Mouse (Mus musculus) forebrain, embryonic 15.5 days (tissue): ENCODE results near the gene Prlhr. TPM values are rescaled to one million over a fixed set of nuclear protein-coding genes. Genes with fewer than 3 reads are reported as not detected.

ENCODE experiments used
- ATAC-seq: fragments of 200-750 bp; cut with Nextera tagmentation; replicated peaks from 2 replicates; pipeline ENCODE4 v1.8.0; 2017; ENCODE audit warnings: mild to moderate bottlenecking, moderate TSS enrichment, moderate library complexity
- H3K27ac ChIP-seq: fragments of 300-500 bp; sonication (generic); replicated peaks from 2 replicates; pipeline ENCODE4 v1.5.1; 2015; ENCODE audit warnings: mild to moderate bottlenecking, inconsistent platforms
- H3K27me3 ChIP-seq: fragments of 300-500 bp; sonication (generic); 2 replicates; pipeline ENCODE4 v1.6.1; 2015; ENCODE audit warnings: inconsistent platforms
- H3K36me3 ChIP-seq: fragments of 300-500 bp; sonication (generic); 2 replicates; pipeline ENCODE4 v1.6.1; 2015; ENCODE audit warnings: mild to moderate bottlenecking, inconsistent platforms
- H3K4me1 ChIP-seq: fragments of 300-500 bp; sonication (generic); 2 replicates; pipeline ENCODE4 v1.6.1; 2015; ENCODE audit warnings: inconsistent platforms
- H3K4me2 ChIP-seq: fragments of 300-500 bp; sonication (generic); replicated peaks from 2 replicates; pipeline ENCODE4 v1.6.1; 2015; ENCODE audit warnings: mild to moderate bottlenecking, inconsistent platforms
- H3K4me3 ChIP-seq: fragments of 300-500 bp; sonication (generic); 2 replicates; pipeline ENCODE4 v1.5.1; 2015; ENCODE audit warnings: mild to moderate bottlenecking, inconsistent platforms
- H3K9ac ChIP-seq: fragments of 300-500 bp; sonication (generic); replicated peaks from 2 replicates; pipeline ENCODE4 v1.6.1; 2015; ENCODE audit warnings: mild to moderate bottlenecking, inconsistent platforms
- H3K9me3 ChIP-seq: fragments of 300-500 bp; sonication (generic); 2 replicates; pipeline ENCODE4 v1.6.1; 2016; ENCODE audit warnings: inconsistent platforms
- WGBS: fragments of 180-500 bp; shearing (Covaris S2); methylation state at CpG from one replicate; pipeline ENCODE4 v1.1.7; 2015; ENCODE audit warnings: mixed read lengths; 5-methylcytosine and 5-hydroxymethylcytosine counted together
- polyA plus RNA-seq: library from polyadenylated mRNA; unstranded; fragments of >200 nt; fragmentation: Nextera tagmentation; extraction: Ambion mirVana; gene quantifications from 2 replicates; pipeline ENCODE4 v1.2.1, GENCODE M21; 2015

Gene Prlhr
- polyA plus RNA-seq: not detected in 2 replicates

GRCm38 (mm10) chr19:60468254-60468762 lies at the start of gene Prlhr:
Prlhr (minus strand) TSS chr19:60468304.
- 1% methylated on average over 17 of the region's 17 CpGs for WGBS
- H3K4me1 ChIP-seq: peaks cover 45% of the 10 kb centered on the region
- H3K9me3 ChIP-seq: no peaks in the 10 kb centered on the region
- no peak for ATAC-seq
- H3K36me3 ChIP-seq: no peaks in the 10 kb centered on the region
- H3K4me3 ChIP-seq: peak within 1 kb of the TSS; percentile 38
- no peak within 1 kb of the TSS for H3K27ac ChIP-seq
- peak within 1 kb of the TSS; percentile 59 for H3K4me2 ChIP-seq
- no peak within 1 kb of the TSS for H3K9ac ChIP-seq
- H3K27me3 ChIP-seq: peaks cover 72% of the 10 kb centered on the region

- Histone ChIP-seq H3K27me3 (no peaks in the 10 kb centered on the region), H3K36me3 (no peaks in the 10 kb centered on the region), H3K4me1 (no peaks in the 10 kb centered on the region), H3K4me2 (no peak overlapping the region), H3K27ac (no peak overlapping the region), H3K4me3 (no peak overlapping the region), H3K9me3 (no peaks in the 10 kb centered on the region), H3K9ac (no peak overlapping the region)
- WGBS: 75% methylated on average over 2 of the region's 2 CpGs
- no peak for ATAC-seq
These were observed 47.0 kb upstream of the Prlhr start for GRCm38 (mm10) chr19:60515064-60515463.

- WGBS: 28% methylated on average over 3 of the region's 3 CpGs
- H3K36me3 ChIP-seq: no peaks in the 10 kb centered on the region
- H3K27me3 ChIP-seq: no peaks in the 10 kb centered on the region
- H3K4me3 ChIP-seq: no peak overlapping the region
- no peak overlapping the region for H3K9ac ChIP-seq
- H3K9me3 ChIP-seq: no peaks in the 10 kb centered on the region
- ATAC-seq: no peak
- no peak overlapping the region for H3K27ac ChIP-seq
- H3K4me2 ChIP-seq: no peak overlapping the region
- no peaks in the 10 kb centered on the region for H3K4me1 ChIP-seq
These were observed 45.3 kb upstream of the Prlhr start for GRCm38 (mm10) chr19:60513431-60513830.

- Histone ChIP-seq H3K27me3 (no peaks in the 10 kb centered on the region), H3K4me2 (no peak overlapping the region), H3K36me3 (no peaks in the 10 kb centered on the region), H3K9me3 (no peaks in the 10 kb centered on the region), H3K27ac (no peak overlapping the region), H3K4me3 (no peak overlapping the region), H3K9ac (no peak overlapping the region), H3K4me1 (no peaks in the 10 kb centered on the region)
- no peak for ATAC-seq
These were observed 32.1 kb upstream of the Prlhr start for GRCm38 (mm10) chr19:60500209-60500608.

GRCm38 (mm10) chr19:60497171-60497570 lies 29.1 kb upstream of the Prlhr start:
- Histone ChIP-seq H3K27me3 (no peaks in the 10 kb centered on the region), H3K4me1 (no peaks in the 10 kb centered on the region), H3K4me2 (no peak overlapping the region), H3K36me3 (no peaks in the 10 kb centered on the region), H3K9ac (no peak overlapping the region), H3K9me3 (no peaks in the 10 kb centered on the region), H3K27ac (no peak overlapping the region), H3K4me3 (no peak overlapping the region)
- WGBS: 78% methylated on average over 4 of the region's 4 CpGs
- ATAC-seq: no peak

- Histone ChIP-seq H3K27ac (no peak overlapping the region), H3K9me3 (no peaks in the 10 kb centered on the region), H3K4me2 (no peak overlapping the region), H3K9ac (no peak overlapping the region), H3K4me3 (no peak overlapping the region), H3K27me3 (no peaks in the 10 kb centered on the region), H3K36me3 (no peaks in the 10 kb centered on the region), H3K4me1 (no peaks in the 10 kb centered on the region)
- no peak for ATAC-seq
- 64% methylated on average over 3 of the region's 3 CpGs for WGBS
These were observed 27.7 kb upstream of the Prlhr start for GRCm38 (mm10) chr19:60495772-60496171.

GRCm38 (mm10) chr19:60489566-60489965 lies 21.5 kb upstream of the Prlhr start:
- Histone ChIP-seq H3K36me3 (no peaks in the 10 kb centered on the region), H3K27me3 (no peaks in the 10 kb centered on the region), H3K4me2 (no peak overlapping the region), H3K4me1 (no peaks in the 10 kb centered on the region), H3K27ac (no peak overlapping the region), H3K4me3 (no peak overlapping the region), H3K9me3 (no peaks in the 10 kb centered on the region), H3K9ac (no peak overlapping the region)
- WGBS: 84% methylated on average over 1 of the region's 1 CpGs
- no peak for ATAC-seq

GRCm38 (mm10) chr19:60485261-60485660 lies 17.2 kb upstream of the Prlhr start:
- no peak overlapping the region for H3K9ac ChIP-seq
- ATAC-seq: no peak
- H3K4me2 ChIP-seq: no peak overlapping the region
- no peaks in the 10 kb centered on the region for H3K36me3 ChIP-seq
- H3K4me1 ChIP-seq: no peaks in the 10 kb centered on the region
- H3K4me3 ChIP-seq: no peak overlapping the region
- no peak overlapping the region for H3K27ac ChIP-seq
- H3K27me3 ChIP-seq: 0 out of 2 replicates have a peak, but pooled peaks cover 3% of the 10 kb centered on the region
- H3K9me3 ChIP-seq: no peaks in the 10 kb centered on the region

- ATAC-seq: no peak
- no peaks in the 10 kb centered on the region for H3K36me3 ChIP-seq
- H3K27ac ChIP-seq: no peak overlapping the region
- peaks cover 12% of the 10 kb centered on the region; the same call in 1 of the 2 replicates for H3K27me3 ChIP-seq
- no peaks in the 10 kb centered on the region for H3K4me1 ChIP-seq
- H3K9me3 ChIP-seq: no peaks in the 10 kb centered on the region
- no peak overlapping the region for H3K4me2 ChIP-seq
- no peak overlapping the region for H3K9ac ChIP-seq
- no peak overlapping the region for H3K4me3 ChIP-seq
- WGBS: 55% methylated on average over 1 of the region's 1 CpGs
These were observed 10.8 kb upstream of the Prlhr start for GRCm38 (mm10) chr19:60478859-60479258.

- no peak for ATAC-seq
- Histone ChIP-seq H3K9ac (no peak overlapping the region), H3K36me3 (no peaks in the 10 kb centered on the region), H3K27ac (no peak overlapping the region), H3K4me1 (no peaks in the 10 kb centered on the region), H3K4me3 (no peak overlapping the region), H3K9me3 (no peaks in the 10 kb centered on the region), H3K27me3 (peaks cover 13% of the 10 kb centered on the region; the same call in 1 of the 2 replicates), H3K4me2 (no peak overlapping the region)
- 52% methylated on average over 2 of the region's 2 CpGs for WGBS
These were observed 9.7 kb upstream of the Prlhr start for GRCm38 (mm10) chr19:60477788-60478187.

- Histone ChIP-seq H3K4me2 (peak overlapping the region; percentile 59), H3K36me3 (no peaks in the 10 kb centered on the region), H3K27ac (no peak overlapping the region), H3K27me3 (peaks cover 72% of the 10 kb centered on the region), H3K9ac (no peak overlapping the region), H3K4me1 (peaks cover 40% of the 10 kb centered on the region), H3K4me3 (peak overlapping the region; percentile 38), H3K9me3 (no peaks in the 10 kb centered on the region)
- ATAC-seq: no peak
- 2% methylated on average over 10 of the region's 10 CpGs for WGBS
These were observed 742 bp upstream of the Prlhr start for GRCm38 (mm10) chr19:60468846-60469245.

GRCm38 (mm10) chr19:60467588-60468007 lies 506 bp downstream of the Prlhr start:
- peak overlapping the region; percentile 38 for H3K4me3 ChIP-seq
- H3K27me3 ChIP-seq: peaks cover 71% of the 10 kb centered on the region
- H3K4me2 ChIP-seq: peak overlapping the region; percentile 59
- H3K9me3 ChIP-seq: no peaks in the 10 kb centered on the region
- H3K36me3 ChIP-seq: no peaks in the 10 kb centered on the region
- H3K27ac ChIP-seq: no peak overlapping the region
- no peak overlapping the region for H3K9ac ChIP-seq
- 9% methylated on average over 31 of the region's 31 CpGs for WGBS
- ATAC-seq: peak; percentile 11; the same call in 1 of the 2 replicates
- H3K4me1 ChIP-seq: peaks cover 47% of the 10 kb centered on the region

- peak; percentile 65 for ATAC-seq
- no peak overlapping the region for H3K9ac ChIP-seq
- WGBS: 1% methylated on average over 41 of the region's 41 CpGs
- no peak overlapping the region for H3K27ac ChIP-seq
- H3K4me3 ChIP-seq: peak overlapping the region; percentile 38
- no peaks in the 10 kb centered on the region for H3K36me3 ChIP-seq
- peaks cover 71% of the 10 kb centered on the region for H3K27me3 ChIP-seq
- peak overlapping the region; percentile 59 for H3K4me2 ChIP-seq
- H3K4me1 ChIP-seq: peaks cover 47% of the 10 kb centered on the region
- H3K9me3 ChIP-seq: no peaks in the 10 kb centered on the region
These were observed 1.0 kb downstream of the Prlhr start for GRCm38 (mm10) chr19:60466953-60467570.
